Mouse (Mus musculus) embryonic facial prominence, embryonic 12.5 days (tissue): Measurements from ENCODE around the gene Clybl. TPM values are rescaled to one million over a fixed set of nuclear protein-coding genes. Genes with fewer than 3 reads are reported as not detected.

Experiments used
- ATAC-seq: fragments of 200-750 bp; cut with Nextera tagmentation; 2 replicates; pipeline ENCODE4 v1.8.0; 2017; ENCODE audit not compliant: insufficient number of reproducible peaks, insufficient read depth, low FRiP score, low TSS enrichment
- H3K27ac ChIP-seq: fragments of 300-500 bp; sonication (generic); 2 replicates; pipeline ENCODE4 v1.5.1; 2016; ENCODE audit warnings: mild to moderate bottlenecking
- H3K27me3 ChIP-seq: fragments of 300-500 bp; sonication (generic); 2 replicates; pipeline ENCODE4 v1.6.1; 2016; ENCODE audit warnings: mild to moderate bottlenecking, moderate library complexity
- H3K36me3 ChIP-seq: fragments of 300-500 bp; sonication (generic); 2 replicates; pipeline ENCODE4 v1.6.1; 2016; ENCODE audit warnings: mild to moderate bottlenecking
- H3K4me1 ChIP-seq: fragments of 300-500 bp; sonication (generic); 2 replicates; pipeline ENCODE4 v1.6.1; 2016
- H3K4me2 ChIP-seq: fragments of 300-500 bp; sonication (generic); replicated peaks from 2 replicates; pipeline ENCODE4 v1.6.1; 2016; ENCODE audit warnings: mild to moderate bottlenecking, moderate library complexity
- H3K4me3 ChIP-seq: fragments of 300-500 bp; sonication (generic); 2 replicates; pipeline ENCODE4 v1.5.1; 2016; ENCODE audit warnings: mild to moderate bottlenecking
- H3K9ac ChIP-seq: fragments of 300-500 bp; sonication (generic); 2 replicates; pipeline ENCODE4 v1.6.1; 2016; ENCODE audit warnings: mild to moderate bottlenecking, moderate library complexity
- H3K9me3 ChIP-seq: fragments of 300-500 bp; sonication (generic); 2 replicates; pipeline ENCODE4 v1.6.1; 2016; ENCODE audit warnings: mild to moderate bottlenecking, moderate library complexity
- WGBS: fragments of 180-500 bp; shearing (Covaris S2); methylation state at CpG from one replicate; pipeline ENCODE4 v1.1.7; 2016; 5-methylcytosine and 5-hydroxymethylcytosine counted together
- polyA plus RNA-seq: library from polyadenylated mRNA; unstranded; fragments of >200 nt; fragmentation: Nextera tagmentation; extraction: Ambion mirVana; gene quantifications from 2 replicates; pipeline ENCODE4 v1.2.1, GENCODE M21; 2016

The Clybl gene
- polyA plus RNA-seq, 1 experiment from 2014 or later = 23.1 TPM

- Histone ChIP-seq H3K27me3 (no peaks in the 10 kb centered on the region), H3K4me3 (no peak overlapping the region), H3K4me1 (no peaks in the 10 kb centered on the region), H3K36me3 (no peaks in the 10 kb centered on the region), H3K9me3 (no peaks in the 10 kb centered on the region), H3K4me2 (no peak overlapping the region), H3K9ac (no peak overlapping the region), H3K27ac (no peak overlapping the region)
- no peak for ATAC-seq
- 28% methylated on average over 14 of the region's 14 CpGs for WGBS
Measured at GRCm38 (mm10) chr14:122200247-122200885, 18.9 kb downstream of the Clybl start.

DNA sequence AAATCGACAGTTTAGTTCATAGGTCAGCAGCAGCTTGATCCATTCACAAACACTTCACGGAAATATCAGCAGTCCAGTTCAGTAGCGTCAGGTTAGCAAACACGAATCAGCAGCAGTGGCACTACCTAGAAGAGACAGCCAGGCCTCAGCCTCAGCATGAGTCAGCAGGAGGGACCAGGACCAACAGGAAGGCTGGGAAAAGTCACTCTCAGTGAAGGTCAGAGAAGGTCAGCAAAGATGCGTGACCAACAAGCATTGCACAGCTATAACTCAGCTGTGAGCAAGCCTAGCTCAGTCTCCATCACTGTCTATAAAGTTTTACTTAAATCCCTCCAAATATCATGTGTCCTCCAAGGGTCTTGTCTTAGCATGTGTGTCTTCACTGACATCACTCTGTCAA lies 27.7 kb downstream of the Clybl start:
- Histone ChIP-seq H3K27ac (no peak overlapping the region), H3K36me3 (no peaks in the 10 kb centered on the region), H3K9me3 (no peaks in the 10 kb centered on the region), H3K4me1 (no peaks in the 10 kb centered on the region), H3K4me2 (no peak overlapping the region), H3K27me3 (no peaks in the 10 kb centered on the region), H3K4me3 (no peak overlapping the region), H3K9ac (no peak overlapping the region)
- 77% methylated on average over 5 of the region's 5 CpGs for WGBS
- no peak for ATAC-seq

- H3K27ac ChIP-seq = no peak overlapping the region
- no peaks in the 10 kb centered on the region for H3K4me1 ChIP-seq
- no peak overlapping the region for H3K9ac ChIP-seq
- no peaks in the 10 kb centered on the region for H3K36me3 ChIP-seq
- 56% methylated on average over 8 of the region's 8 CpGs for WGBS
- H3K27me3 ChIP-seq = no peaks in the 10 kb centered on the region
- no peak overlapping the region for H3K4me2 ChIP-seq
- no peak for ATAC-seq
- no peaks in the 10 kb centered on the region for H3K9me3 ChIP-seq
- no peak overlapping the region for H3K4me3 ChIP-seq
Measured at GRCm38 (mm10) chr14:122213590-122213989, 32.1 kb downstream of the Clybl start.

DNA sequence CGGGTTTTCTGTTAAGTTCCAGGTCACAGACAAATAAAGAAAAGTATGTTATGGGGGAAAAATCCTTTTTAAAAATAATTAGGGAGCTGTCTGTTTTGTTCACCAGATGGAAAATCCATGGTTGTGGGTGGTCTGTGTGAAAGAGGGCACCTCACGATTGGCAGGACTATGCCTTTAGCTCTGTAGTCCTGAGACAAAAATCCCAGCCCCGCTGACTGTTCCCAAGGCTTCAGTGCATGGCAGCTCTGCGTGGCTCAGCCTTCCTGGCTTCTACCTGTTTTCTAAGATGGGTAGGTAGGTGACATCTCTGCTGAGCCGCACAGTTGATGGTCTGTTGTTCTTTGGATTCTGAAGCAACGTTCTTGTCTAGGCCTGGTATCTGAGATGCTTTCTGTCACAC lies 32.6 kb downstream of the Clybl start:
- Histone ChIP-seq H3K4me1 (no peaks in the 10 kb centered on the region), H3K4me3 (no peak overlapping the region), H3K4me2 (no peak overlapping the region), H3K9ac (no peak overlapping the region), H3K27me3 (no peaks in the 10 kb centered on the region), H3K36me3 (no peaks in the 10 kb centered on the region), H3K9me3 (no peaks in the 10 kb centered on the region), H3K27ac (no peak overlapping the region)
- 83% methylated on average over 6 of the region's 6 CpGs for WGBS
- no peak for ATAC-seq

DNA sequence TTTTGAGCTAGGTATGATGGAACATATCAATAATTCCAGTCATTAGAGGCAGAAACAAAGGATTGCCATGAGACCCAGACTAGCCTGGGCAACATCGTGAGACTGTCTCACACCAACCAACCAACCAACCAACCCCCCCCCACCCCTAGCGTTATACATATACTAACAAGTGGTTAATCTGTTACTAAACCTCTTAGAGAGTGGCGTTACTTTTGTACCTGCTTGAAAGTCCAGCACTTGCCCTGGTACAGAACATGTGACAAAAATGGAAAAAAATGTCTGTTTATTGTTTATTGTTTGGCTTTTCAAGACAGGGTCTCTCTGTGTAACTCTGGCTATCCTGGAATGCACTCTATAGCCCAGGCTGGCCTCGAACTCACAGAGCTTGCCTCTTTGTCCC lies 35.7 kb downstream of the Clybl start:
- WGBS = 93% methylated on average over 4 of the region's 4 CpGs

DNA sequence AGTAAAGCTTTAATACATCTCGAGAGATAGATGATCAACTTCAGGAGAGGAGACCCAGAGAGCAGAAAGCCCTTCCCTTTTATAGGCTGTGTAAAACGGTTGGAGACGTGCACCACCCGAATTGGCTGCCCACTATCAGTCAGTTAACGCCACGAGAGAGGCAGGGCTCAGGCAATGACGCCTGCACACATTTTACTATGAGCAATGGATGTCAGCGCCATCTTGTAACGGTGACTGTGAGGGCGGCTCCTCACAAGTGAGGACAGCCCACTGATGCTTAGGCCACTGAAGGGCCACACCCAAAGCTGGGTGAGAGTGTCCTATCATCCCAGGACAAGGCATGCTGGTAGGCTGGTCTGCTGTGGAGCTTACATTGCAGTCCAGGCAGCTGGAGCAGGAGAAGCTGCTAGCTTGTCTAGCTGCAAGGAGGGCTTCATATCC lies 41.5 kb downstream of the Clybl start:
- 73% methylated on average over 10 of the region's 10 CpGs for WGBS

More for the DNA sequence above, 35.7 kb downstream of the Clybl start:
- no peak overlapping the region for H3K27ac ChIP-seq
- peaks cover 1% of the 10 kb centered on the region; the same call in 1 of the 2 replicates for H3K27me3 ChIP-seq
- no peak overlapping the region for H3K9ac ChIP-seq
- ATAC-seq = no peak
- H3K4me3 ChIP-seq = no peak overlapping the region
- no peaks in the 10 kb centered on the region for H3K36me3 ChIP-seq
- no peaks in the 10 kb centered on the region for H3K4me1 ChIP-seq
- no peaks in the 10 kb centered on the region for H3K9me3 ChIP-seq
- H3K4me2 ChIP-seq = no peak overlapping the region

DNA sequence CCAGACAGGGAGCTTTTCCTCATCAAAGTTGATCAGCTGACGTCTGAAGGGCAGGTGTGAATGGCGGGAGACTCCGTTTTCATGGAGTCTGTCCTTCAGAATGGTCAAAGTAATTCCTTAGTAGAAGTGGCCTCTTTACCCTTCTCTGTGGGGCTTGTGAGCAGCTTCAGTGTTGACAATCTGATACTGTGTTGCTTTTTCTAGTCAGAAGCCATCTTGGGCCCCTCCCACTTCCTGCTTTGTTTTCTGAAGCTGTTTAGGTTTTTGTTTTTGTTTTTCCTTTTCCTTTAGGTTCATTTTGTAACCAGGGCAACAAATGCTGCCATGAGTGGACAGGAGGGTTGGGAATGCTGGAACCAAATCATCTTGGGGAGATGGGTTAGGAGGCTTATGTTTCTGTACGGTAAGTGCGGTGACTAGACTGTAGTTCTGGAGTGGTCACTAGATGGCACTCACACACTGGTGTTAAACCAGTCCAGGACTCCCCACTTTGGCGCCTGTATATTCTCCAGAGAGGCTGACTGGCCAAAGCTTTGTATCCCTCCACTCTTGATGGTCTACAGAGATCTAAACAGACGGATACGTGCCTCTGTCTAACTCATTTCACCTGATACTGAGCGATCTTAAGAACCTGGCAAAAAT lies 42.1 kb downstream of the Clybl start:
- Histone ChIP-seq H3K4me2 (no peak overlapping the region), H3K27ac (no peak overlapping the region), H3K36me3 (no peaks in the 10 kb centered on the region), H3K27me3 (peaks cover 37% of the 10 kb centered on the region), H3K4me3 (no peak overlapping the region), H3K9ac (no peak overlapping the region), H3K9me3 (no peaks in the 10 kb centered on the region), H3K4me1 (peaks cover 4% of the 10 kb centered on the region; the same call in 1 of the 2 replicates)
- WGBS = 20% methylated on average over 9 of the region's 9 CpGs
- ATAC-seq = peak; percentile 81

More for the DNA sequence above, 41.5 kb downstream of the Clybl start:
- H3K9ac ChIP-seq = no peak overlapping the region
- H3K4me3 ChIP-seq = no peak overlapping the region
- no peak overlapping the region for H3K4me2 ChIP-seq
- H3K27me3 ChIP-seq = peaks cover 37% of the 10 kb centered on the region
- no peaks in the 10 kb centered on the region for H3K9me3 ChIP-seq
- no peak overlapping the region for H3K27ac ChIP-seq
- no peak for ATAC-seq
- peaks cover 4% of the 10 kb centered on the region; the same call in 1 of the 2 replicates for H3K4me1 ChIP-seq
- H3K36me3 ChIP-seq = no peaks in the 10 kb centered on the region

GRCm38 (mm10) chr14:122224103-122224494 lies 42.6 kb downstream of the Clybl start:
- no peak overlapping the region for H3K4me3 ChIP-seq
- H3K36me3 ChIP-seq = no peaks in the 10 kb centered on the region
- H3K27me3 ChIP-seq = peaks cover 41% of the 10 kb centered on the region
- no peak overlapping the region for H3K4me2 ChIP-seq
- H3K4me1 ChIP-seq = peaks cover 8% of the 10 kb centered on the region; the same call in 1 of the 2 replicates
- ATAC-seq = no peak
- no peak overlapping the region for H3K9ac ChIP-seq
- H3K27ac ChIP-seq = no peak overlapping the region
- no peaks in the 10 kb centered on the region for H3K9me3 ChIP-seq
- 42% methylated on average over 6 of the region's 6 CpGs for WGBS

DNA sequence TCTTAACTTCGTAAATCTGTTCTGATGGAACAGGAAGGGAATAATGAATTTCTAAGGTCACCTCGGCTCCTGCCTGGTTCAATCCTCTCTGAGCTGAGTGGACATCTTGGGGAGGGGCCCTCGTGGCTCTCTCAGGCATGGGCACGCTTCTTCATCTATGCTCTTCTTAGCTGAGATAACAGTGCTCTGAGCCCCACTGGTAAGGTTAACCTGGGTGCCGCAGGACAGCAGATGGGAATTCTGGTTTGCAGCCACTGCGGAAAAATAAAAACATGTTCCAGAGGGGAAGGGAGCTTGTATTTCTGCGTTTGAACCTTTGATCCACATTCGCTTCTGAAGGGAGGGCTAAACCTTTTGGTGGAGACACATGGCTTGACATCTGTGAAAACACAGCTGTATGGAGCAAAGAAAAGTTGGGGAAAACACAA lies 43.0 kb downstream of the Clybl start:
- H3K4me3 ChIP-seq = no peak overlapping the region
- no peak overlapping the region for H3K9ac ChIP-seq
- H3K36me3 ChIP-seq = no peaks in the 10 kb centered on the region
- peaks cover 45% of the 10 kb centered on the region for H3K27me3 ChIP-seq
- peaks cover 9% of the 10 kb centered on the region; the same call in 1 of the 2 replicates for H3K4me1 ChIP-seq
- H3K4me2 ChIP-seq = no peak overlapping the region
- 26% methylated on average over 8 of the region's 8 CpGs for WGBS
- H3K9me3 ChIP-seq = no peaks in the 10 kb centered on the region
- no peak for ATAC-seq
- no peak overlapping the region for H3K27ac ChIP-seq

DNA sequence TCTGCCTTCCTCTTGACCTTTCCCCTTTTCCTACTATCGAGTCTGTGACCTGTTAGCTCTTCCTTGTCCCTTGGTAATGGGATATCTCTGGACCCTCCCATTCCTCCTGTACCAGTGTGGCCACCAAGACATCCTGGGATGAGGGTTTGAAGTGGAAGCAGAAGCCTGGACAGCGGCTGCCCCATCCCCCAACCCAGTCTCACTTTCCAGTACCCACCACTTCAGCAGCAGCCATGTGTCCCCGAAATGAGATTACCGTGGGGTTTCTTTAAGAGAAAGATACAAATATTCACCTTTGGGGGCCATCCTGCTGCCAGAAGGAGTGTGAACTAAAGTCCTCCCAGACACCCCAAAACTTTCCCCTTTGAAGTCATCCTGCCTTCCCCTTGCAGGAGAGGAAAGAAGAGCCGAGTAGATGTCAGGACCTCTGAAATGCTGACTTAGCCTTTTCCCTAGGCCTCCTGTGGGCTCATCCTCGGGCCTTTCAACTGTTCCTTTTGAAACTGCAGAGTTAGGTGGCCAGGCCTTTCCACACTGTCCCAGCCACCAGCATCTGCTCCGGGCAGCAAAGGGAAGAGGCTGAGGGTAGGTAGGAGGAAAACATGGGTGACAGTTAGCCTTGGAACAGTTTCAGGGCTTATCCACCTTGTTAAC lies 44.1 kb downstream of the Clybl start:
- Histone ChIP-seq H3K27ac (no peak overlapping the region), H3K27me3 (peaks cover 56% of the 10 kb centered on the region), H3K36me3 (no peaks in the 10 kb centered on the region), H3K9me3 (no peaks in the 10 kb centered on the region), H3K4me3 (no peak overlapping the region), H3K4me1 (peaks cover 9% of the 10 kb centered on the region; the same call in 1 of the 2 replicates), H3K4me2 (no peak overlapping the region), H3K9ac (no peak overlapping the region)
- WGBS = 12% methylated on average over 7 of the region's 7 CpGs
- ATAC-seq = no peak

DNA sequence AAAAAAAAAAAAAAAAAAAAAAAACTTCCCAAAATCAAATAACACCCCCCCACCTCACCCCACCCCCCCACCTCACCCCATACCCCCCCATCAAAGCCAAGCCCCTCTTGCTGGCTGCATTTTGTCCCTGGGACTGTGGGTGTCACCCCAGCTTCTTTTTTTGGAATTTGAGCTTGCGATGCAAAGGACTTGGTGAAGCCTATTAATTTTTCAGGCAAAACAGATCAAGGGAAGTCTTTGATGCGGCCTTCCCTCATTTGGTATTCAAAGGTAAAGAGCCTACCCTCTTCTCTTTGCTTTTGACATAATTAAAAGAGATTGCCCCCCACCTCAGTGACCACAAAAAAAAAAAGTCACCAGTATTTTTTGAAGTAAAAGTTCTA lies 44.6 kb downstream of the Clybl start:
- 47% methylated on average over 2 of the region's 2 CpGs for WGBS
- H3K4me3 ChIP-seq = no peak overlapping the region
- H3K9me3 ChIP-seq = no peaks in the 10 kb centered on the region
- H3K4me2 ChIP-seq = no peak overlapping the region
- no peak for ATAC-seq
- no peak overlapping the region for H3K9ac ChIP-seq
- H3K27me3 ChIP-seq = peaks cover 58% of the 10 kb centered on the region
- no peak overlapping the region for H3K27ac ChIP-seq
- H3K36me3 ChIP-seq = no peaks in the 10 kb centered on the region
- peaks cover 9% of the 10 kb centered on the region; the same call in 1 of the 2 replicates for H3K4me1 ChIP-seq
